In the genomic region with DNA sequence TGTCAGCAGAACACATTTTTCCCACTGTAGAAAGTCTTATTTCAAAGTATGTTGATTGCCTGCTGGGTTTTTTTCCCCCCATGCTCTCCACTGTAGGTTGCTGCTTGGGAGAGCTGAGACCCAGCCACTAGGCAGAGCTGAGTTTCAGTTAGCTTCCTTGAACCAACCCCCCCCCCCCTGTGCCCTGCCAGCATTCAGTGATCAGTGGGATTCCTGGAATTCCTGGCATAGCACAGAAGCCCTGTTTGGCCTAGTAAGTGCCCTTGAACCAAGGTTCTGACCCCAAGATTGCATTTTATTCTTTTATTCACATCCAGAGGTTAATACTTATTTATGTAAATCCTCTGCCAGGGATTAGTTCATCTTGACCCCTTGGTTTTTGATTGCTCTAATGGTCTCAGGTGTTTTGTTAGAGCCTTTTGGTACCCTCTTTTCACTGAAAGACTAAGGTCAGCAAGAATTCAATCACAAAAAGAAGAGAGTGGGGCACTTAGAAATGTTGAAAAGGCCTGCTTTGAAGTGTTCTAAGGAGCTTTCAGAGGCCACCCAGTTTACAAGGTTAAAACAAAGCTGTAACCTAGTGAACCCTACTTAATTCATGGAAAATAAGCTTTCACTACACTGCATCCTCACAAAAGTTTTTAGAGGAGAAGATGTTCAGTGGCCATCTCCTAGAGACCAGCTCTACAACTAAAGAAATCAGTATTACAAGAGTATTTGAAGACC, we compare ENCODE assay signal across 15 mouse cellular contexts.
DNase-seq lines count a peak whose midpoint lies in the region; ATAC-seq lines count a peak whose summit lies in the region.
"Had no signal": no experiment of that assay in that cellular context is flagged by ENCODE, and none has a peak within 500 bp of the region (broad histone marks: within the 10 kb centered on the region; RNA-seq: fewer than 3 reads in every experiment).

No protein-coding gene starts in this region.

- H3K4me3 ChIP-seq in midbrain, embryonic 10.5 days: no peak overlapping the region
- H3K4me3 ChIP-seq in midbrain, embryonic 14.5 days (replicated peaks; ENCODE audit: low read depth, low read length): no peak overlapping the region
- H3K4me3 ChIP-seq in forebrain, embryonic 13.5 days: no peak overlapping the region
- H3K4me3 ChIP-seq in neural tube, embryonic 11.5 days (ENCODE audit: low read depth, low read length): no peak overlapping the region
- H3K4me3 ChIP-seq: embryonic facial prominence, embryonic 13.5 days; left cerebral cortex, adult 2 months had no signal

- no peak for ATAC-seq in midbrain, embryonic 14.5 days (ENCODE audit: low FRiP score, low TSS enrichment)
- peak; percentile 34; the same call in 1 of the 2 replicates for ATAC-seq in forebrain, embryonic 13.5 days
- ATAC-seq in neural tube, embryonic 11.5 days (ENCODE audit: insufficient read depth, low FRiP score, low TSS enrichment): no peak
- ATAC-seq in megakaryocyte-erythroid progenitor cell, adult 5-6 weeks (replicated peaks; ENCODE audit: low FRiP score, low TSS enrichment, poor library complexity, severe bottlenecking): no peak
- ATAC-seq: inflammation-experienced regulatory T-cells, adult 6 months had no signal

- peak; percentile 63 for DNase-seq in midbrain, embryonic 10.5 days (ENCODE audit: low spot score)
- no peak for DNase-seq in midbrain, embryonic 14.5 days
- DNase-seq in ZHBTc4 (ENCODE audit: low read depth, low spot score): peak; percentile 91
- peak; percentile 17 for DNase-seq in neural tube, embryonic 11.5 days (ENCODE audit: low spot score)
- no peak for DNase-seq in gastrocnemius, adult 8-10 months (ENCODE audit: low spot score in 2 of 2)
- DNase-seq in cerebellum, adult 8-10 months: no peak
- DNase-seq: adrenal gland, postnatal 14 days; cerebellum, adult 11 months; gastrocnemius, postnatal 14 days had no signal

- H3K36me3 ChIP-seq in midbrain, embryonic 10.5 days: no peaks in the 10 kb centered on the region
- H3K36me3 ChIP-seq in midbrain, embryonic 14.5 days (ENCODE audit: control insufficient read depth, insufficient read depth, low read length): no peaks in the 10 kb centered on the region
- H3K36me3 ChIP-seq in forebrain, embryonic 13.5 days (ENCODE audit: poor library complexity, severe bottlenecking): no peaks in the 10 kb centered on the region
- H3K36me3 ChIP-seq in neural tube, embryonic 11.5 days (ENCODE audit: control insufficient read depth, insufficient read depth, low read length): no peaks in the 10 kb centered on the region
- H3K36me3 ChIP-seq: embryonic facial prominence, embryonic 13.5 days had no signal

- H3K9me3 ChIP-seq in midbrain, embryonic 10.5 days (replicated peaks): no peaks in the 10 kb centered on the region
- H3K9me3 ChIP-seq in midbrain, embryonic 14.5 days (ENCODE audit: control insufficient read depth, low read length): no peaks in the 10 kb centered on the region
- H3K9me3 ChIP-seq in forebrain, embryonic 13.5 days (replicated peaks): no peaks in the 10 kb centered on the region; the same call in 1 of the 2 replicates
- H3K9me3 ChIP-seq in neural tube, embryonic 11.5 days (ENCODE audit: control insufficient read depth, low read length): no peaks in the 10 kb centered on the region
- H3K9me3 ChIP-seq: embryonic facial prominence, embryonic 13.5 days had no signal

- peaks cover 18% of the 10 kb centered on the region for H3K4me1 ChIP-seq in midbrain, embryonic 10.5 days
- H3K4me1 ChIP-seq in midbrain, embryonic 14.5 days (ENCODE audit: control insufficient read depth, insufficient read depth, low read length): no peaks in the 10 kb centered on the region
- H3K4me1 ChIP-seq in forebrain, embryonic 13.5 days: 0 out of 2 replicates have a peak, but pooled peaks cover 4% of the 10 kb centered on the region
- H3K4me1 ChIP-seq in neural tube, embryonic 11.5 days (ENCODE audit: control insufficient read depth, insufficient read depth, low read length): no peaks in the 10 kb centered on the region
- H3K4me1 ChIP-seq: embryonic facial prominence, embryonic 13.5 days had no signal

- no peak overlapping the region for H3K4me2 ChIP-seq in midbrain, embryonic 14.5 days (ENCODE audit: low read length)
- no peak overlapping the region for H3K4me2 ChIP-seq in forebrain, embryonic 13.5 days
- no peak overlapping the region for H3K4me2 ChIP-seq in neural tube, embryonic 11.5 days (ENCODE audit: low read depth)
- H3K4me2 ChIP-seq: embryonic facial prominence, embryonic 13.5 days; liver, embryonic 11.5 days had no signal

- no peak overlapping the region for H3K27ac ChIP-seq in midbrain, embryonic 10.5 days (replicated peaks)
- H3K27ac ChIP-seq in midbrain, embryonic 14.5 days (replicated peaks; ENCODE audit: low read depth, low read length): no peak overlapping the region
- H3K27ac ChIP-seq in forebrain, embryonic 13.5 days: no peak overlapping the region
- no peak overlapping the region for H3K27ac ChIP-seq in neural tube, embryonic 11.5 days (ENCODE audit: low read depth, low read length)
- H3K27ac ChIP-seq: embryonic facial prominence, embryonic 13.5 days; left cerebral cortex, adult 2 months had no signal

- no peak overlapping the region for H3K9ac ChIP-seq in midbrain, embryonic 14.5 days (replicated peaks; ENCODE audit: low read length)
- H3K9ac ChIP-seq in forebrain, embryonic 13.5 days: no peak overlapping the region
- no peak overlapping the region for H3K9ac ChIP-seq in neural tube, embryonic 11.5 days (ENCODE audit: low read length)
- H3K9ac ChIP-seq: embryonic facial prominence, embryonic 13.5 days had no signal

- peaks cover 5% of the 10 kb centered on the region; the same call in 1 of the 2 replicates for H3K27me3 ChIP-seq in midbrain, embryonic 10.5 days (ENCODE audit: low read depth, poor library complexity, severe bottlenecking)
- H3K27me3 ChIP-seq in midbrain, embryonic 14.5 days (ENCODE audit: control insufficient read depth, insufficient read depth, low read length): no peaks in the 10 kb centered on the region
- no peaks in the 10 kb centered on the region for H3K27me3 ChIP-seq in forebrain, embryonic 13.5 days
- no peaks in the 10 kb centered on the region for H3K27me3 ChIP-seq in neural tube, embryonic 11.5 days (ENCODE audit: control insufficient read depth, insufficient read depth, low read length)
- H3K27me3 ChIP-seq: embryonic facial prominence, embryonic 13.5 days had no signal

Comparison
In these comparisons a context has a peak if more than half of its experiments do, and no peak if none do; other contexts are left out.
1. DNase-seq: peak in midbrain, embryonic 10.5 days (single experiment), ZHBTc4 (single experiment) and neural tube, embryonic 11.5 days (single experiment); none in midbrain, embryonic 14.5 days (single experiment), gastrocnemius, adult 8-10 months (0 of 2) and cerebellum, adult 8-10 months (single experiment).